Mouse (Mus musculus) layer of hippocampus, adult 2 months (tissue): ENCODE data around the gene Iqub. TPM values are rescaled to one million over a fixed set of nuclear protein-coding genes. Genes with fewer than 3 reads are reported as not detected.

Experiments used
- DNase-seq, 2 experiments: peaks; one replicate each; pipeline ENCODE4 v3.0.0; 2022; ENCODE audit warnings: low spot score in 2 of 2
- H3K27ac ChIP-seq: fragments of 200-600 bp; 2 replicates; pipeline ENCODE4 v1.8.1; 2022
- H3K4me3 ChIP-seq: fragments of 200-600 bp; 2 replicates; pipeline ENCODE4 v1.8.1; 2022; ENCODE audit warnings: mild to moderate bottlenecking
- CTCF ChIP-seq: fragments of 200-600 bp; conservative IDR thresholded peaks from 2 replicates; pipeline ENCODE4 v1.8.1; 2022; ENCODE audit warnings: antibody characterized with exemption, mild to moderate bottlenecking, moderate library complexity
- total RNA-seq, 2 experiments: library from RNA; stranded (reverse); gene quantifications; 2 replicates each; pipeline ENCODE4 v1.2.3; 2021

The Iqub gene
- total RNA-seq, 2 experiments from 2014 or later, result 2.7 TPM

DNA sequence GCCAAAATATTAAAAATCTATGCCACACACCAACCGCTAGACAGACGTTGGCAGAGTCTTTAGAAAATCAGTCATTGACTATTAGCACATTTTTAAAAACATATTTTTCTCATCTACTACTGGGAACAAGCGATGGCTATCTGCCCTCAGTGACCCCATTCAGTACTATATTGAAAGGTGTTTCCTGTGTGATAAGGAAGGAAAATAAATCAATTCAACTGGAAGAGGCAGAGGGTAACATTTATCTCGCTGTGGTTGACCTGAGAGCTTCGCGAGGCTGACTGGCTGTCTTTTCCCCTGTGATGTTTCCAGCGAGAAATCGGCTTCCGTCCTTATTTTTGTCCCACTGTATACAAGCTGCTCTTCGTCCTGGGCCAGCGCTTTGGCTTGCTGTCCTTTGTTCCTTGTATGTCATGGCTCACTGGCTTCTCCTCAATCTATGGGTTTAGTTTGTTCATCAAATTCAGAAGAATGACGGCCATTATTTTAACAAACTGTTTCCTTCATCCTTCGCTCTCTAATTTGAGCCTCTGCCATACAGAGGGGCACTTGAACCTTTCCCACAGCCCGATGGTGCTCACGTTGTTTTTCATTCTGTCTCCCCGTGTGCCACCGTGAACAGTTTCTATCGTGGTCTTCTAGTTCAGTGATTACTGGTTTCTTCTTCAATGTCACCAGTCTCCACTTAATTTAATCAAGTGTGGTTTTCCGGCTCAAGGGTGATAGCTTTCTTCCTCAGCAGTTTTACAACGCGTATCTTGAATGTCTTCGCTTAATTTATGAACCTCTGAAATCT lies 63.6 kb downstream of the Iqub start:
- Histone ChIP-seq H3K4me3 (no peak overlapping the region), H3K27ac (no peak overlapping the region)
- DNase-seq, result no peak
- TF ChIP-seq CTCF, result no peak

GRCm38 (mm10) chr6:24450241-24450640 lies 64.6 kb downstream of the Iqub start:
- DNase-seq, result no peak

GRCm38 (mm10) chr6:24416056-24416455 lies 98.8 kb downstream of the Iqub start:
- Histone ChIP-seq H3K4me3 (no peak overlapping the region), H3K27ac (no peak overlapping the region)
- DNase-seq, result no peak
- TF ChIP-seq CTCF, result no peak

More at GRCm38 (mm10) chr6:24450241-24450640, 64.6 kb downstream of the Iqub start:
- no peak overlapping the region for H3K4me3 ChIP-seq
- TF ChIP-seq CTCF, result peak; percentile 16; the same call in 1 of the 2 replicates
- H3K27ac ChIP-seq, result no peak overlapping the region

DNA sequence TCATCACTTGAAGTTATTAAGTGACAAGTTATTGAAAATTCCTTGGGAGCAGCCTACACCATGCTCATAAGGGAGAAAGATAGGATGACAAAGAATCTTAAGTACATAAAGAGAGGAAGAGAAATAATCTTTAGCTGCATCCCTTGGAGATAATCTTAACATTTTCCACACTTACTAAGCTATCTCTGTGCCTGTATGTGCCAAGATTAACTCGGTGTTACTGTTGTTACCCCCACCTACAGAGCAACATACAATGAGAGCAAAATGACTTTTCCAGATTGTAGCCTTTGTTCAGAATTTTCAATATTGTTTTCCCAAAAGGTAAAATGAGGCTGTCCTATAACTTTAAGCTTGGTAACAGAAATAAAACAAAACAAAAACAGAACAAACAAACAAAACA lies 99.4 kb downstream of the Iqub start:
- Histone ChIP-seq H3K27ac (no peak overlapping the region), H3K4me3 (no peak overlapping the region)
- no peak for TF ChIP-seq CTCF
- DNase-seq, result no peak

GRCm38 (mm10) chr6:24408573-24409427 lies 106.1 kb downstream of the Iqub start:
- Histone ChIP-seq H3K27ac (peak overlapping the region; percentile 62), H3K4me3 (no peak overlapping the region)
- peak; percentile 18 to 61 for DNase-seq
- TF ChIP-seq CTCF, result no peak

DNA sequence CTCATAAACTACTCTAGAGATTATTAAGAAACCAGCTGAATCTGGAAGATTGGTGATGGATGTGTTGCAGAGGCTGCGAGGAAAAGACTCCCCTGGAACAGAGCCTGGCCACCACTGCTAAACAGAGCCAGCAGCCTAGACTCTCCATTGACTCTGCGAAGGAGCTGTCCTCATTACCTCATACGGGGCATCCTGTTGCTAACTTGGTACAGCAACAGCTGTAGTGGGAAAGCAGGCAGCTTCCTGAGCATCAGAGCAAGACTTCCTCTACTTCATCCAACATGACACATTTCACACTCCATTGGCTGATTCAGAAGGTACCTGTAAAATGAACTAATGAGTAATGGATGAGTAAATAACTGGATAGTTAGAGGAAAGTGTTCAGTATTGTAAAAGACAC lies 107.1 kb downstream of the Iqub start:
- no peak for TF ChIP-seq CTCF
- no peak for DNase-seq
- no peak overlapping the region for H3K4me3 ChIP-seq
- H3K27ac ChIP-seq, result no peak overlapping the region

DNA sequence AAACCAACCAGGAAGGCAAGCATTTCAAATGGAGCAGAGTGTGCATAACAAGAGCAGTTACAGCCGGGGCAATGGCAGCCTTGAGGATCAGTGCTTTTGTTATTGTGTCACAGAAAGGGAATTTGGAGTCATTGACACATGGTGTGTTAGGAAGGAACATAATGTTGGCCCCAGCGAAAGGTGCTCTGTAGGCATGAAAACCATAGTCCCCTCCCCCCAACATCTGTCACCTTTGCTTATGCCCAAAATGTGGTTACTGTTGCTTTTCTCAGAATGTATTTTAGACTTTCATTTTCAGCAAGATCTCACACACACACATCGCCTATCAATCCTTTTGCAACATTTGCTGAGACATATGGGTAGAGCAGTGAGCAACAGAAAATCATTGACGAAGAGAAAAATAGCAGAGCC lies 117.6 kb downstream of the Iqub start:
- no peak overlapping the region for H3K4me3 ChIP-seq
- DNase-seq, result peak; percentile 73 to 77
- peak overlapping the region; percentile 80 for H3K27ac ChIP-seq
- TF ChIP-seq CTCF, result no peak

Other genes starting within 250 kb of the Iqub start
- 100 to 1,000 TPM; 266 to 275 TPM for gene Ndufa5, start 12.9 kb upstream of the Iqub start, total RNA-seq
- not detected for gene Asb15, start 13.1 kb upstream of the Iqub start, total RNA-seq
- gene Lmod2, start 82.7 kb upstream of the Iqub start, total RNA-seq, result not detected
- gene Wasl, start 149.9 kb upstream of the Iqub start, total RNA-seq, result 100 to 1,000 TPM; 139 to 150 TPM
- not detected for gene Hyal6, start 218.2 kb upstream of the Iqub start, total RNA-seq
- gene Hyal4, start 233.3 kb upstream of the Iqub start, total RNA-seq, result not detected